ENCODE assay signal across 19 mouse cellular contexts in genomic region chr12:11306753-11307645, GRCm38 (mm10). TPM values are rescaled to one million over a fixed set of nuclear protein-coding genes. Genes with fewer than 3 reads are reported as not detected.
DNase-seq lines count a peak whose midpoint lies in the region; ATAC-seq and TF ChIP-seq lines count a peak whose summit lies in the region.
"Had no signal": no experiment of that assay in that cellular context is flagged by ENCODE, and none has a peak within 500 bp of the region (broad histone marks: within the 10 kb centered on the region; RNA-seq: fewer than 3 reads in every experiment).

No protein-coding gene starts in this region.

- no peak overlapping the region for H3K4me2 ChIP-seq in hindbrain, postnatal 0 days (ENCODE audit: low read depth, low read length)
- no peak overlapping the region for H3K4me2 ChIP-seq in hindbrain, embryonic 11.5 days (replicated peaks; ENCODE audit: low read depth, low read length)
- H3K4me2 ChIP-seq in kidney, embryonic 14.5 days (replicated peaks; ENCODE audit: low read depth, low read length): no peak overlapping the region
- H3K4me2 ChIP-seq: forebrain, embryonic 13.5 days; heart, embryonic 13.5 days; hindbrain, embryonic 12.5 days had no signal

- WGBS in hindbrain, postnatal 0 days: 87% methylated on average over 8 of the region's 8 CpGs
- 94% methylated on average over 8 of the region's 8 CpGs for WGBS in hindbrain, embryonic 11.5 days
- 92% methylated on average over 8 of the region's 8 CpGs for WGBS in kidney, embryonic 14.5 days

- H3K27ac ChIP-seq in hindbrain, postnatal 0 days: no peak overlapping the region
- no peak overlapping the region for H3K27ac ChIP-seq in hindbrain, embryonic 11.5 days (ENCODE audit: low read depth, low read length)
- H3K27ac ChIP-seq in kidney, embryonic 14.5 days (ENCODE audit: low read depth, low read length): no peak overlapping the region
- H3K27ac ChIP-seq: embryonic facial prominence, embryonic 10.5 days; forebrain, embryonic 13.5 days; heart, embryonic 13.5 days; hindbrain, embryonic 12.5 days had no signal

- H3K9ac ChIP-seq in hindbrain, postnatal 0 days (replicated peaks; ENCODE audit: low read length): no peak overlapping the region
- H3K9ac ChIP-seq in hindbrain, embryonic 11.5 days (ENCODE audit: low read depth, low read length): no peak overlapping the region
- no peak overlapping the region for H3K9ac ChIP-seq in kidney, embryonic 14.5 days (ENCODE audit: low read depth, low read length)
- H3K9ac ChIP-seq: forebrain, embryonic 13.5 days; forebrain, postnatal 0 days; heart, embryonic 13.5 days; hindbrain, embryonic 12.5 days had no signal

- DNase-seq in hindbrain, postnatal 0 days (ENCODE audit: low spot score): no peak
- DNase-seq in hindbrain, embryonic 11.5 days (ENCODE audit: low spot score): no peak
- DNase-seq in kidney, adult 8-10 months: peak; percentile 32 to 45
- DNase-seq in ovary, adult 18-20 months (ENCODE audit: low spot score): peak; percentile 16
- DNase-seq in ovary, postnatal 10 days (ENCODE audit: low spot score): no peak
- DNase-seq in kidney, postnatal 36 days: peak; percentile 36 to 60
- DNase-seq in frontal cortex, postnatal 10 days (ENCODE audit: low spot score in 2 of 2): no peak
- DNase-seq: adrenal gland, adult 8-10 months; adrenal gland, postnatal 36 days; cerebellum, adult 2 months; cerebellum, postnatal 10 days; forebrain, postnatal 0 days; gastrocnemius, postnatal 36 days; heart, postnatal 36 days had no signal

- no peak overlapping the region for H3K4me3 ChIP-seq in hindbrain, postnatal 0 days (ENCODE audit: low read length)
- H3K4me3 ChIP-seq in hindbrain, embryonic 11.5 days (ENCODE audit: low read depth, low read length): no peak overlapping the region
- no peak overlapping the region for H3K4me3 ChIP-seq in kidney, embryonic 14.5 days (ENCODE audit: low read length)
- H3K4me3 ChIP-seq: embryonic facial prominence, embryonic 10.5 days; forebrain, embryonic 13.5 days; heart, embryonic 13.5 days; hindbrain, embryonic 12.5 days had no signal

- no peaks in the 10 kb centered on the region for H3K27me3 ChIP-seq in hindbrain, postnatal 0 days (ENCODE audit: insufficient read depth, low read length)
- H3K27me3 ChIP-seq in hindbrain, embryonic 11.5 days (ENCODE audit: control insufficient read depth, insufficient read depth, low read length): no peaks in the 10 kb centered on the region
- H3K27me3 ChIP-seq in kidney, embryonic 14.5 days (ENCODE audit: control insufficient read depth, insufficient read depth, low read length): no peaks in the 10 kb centered on the region
- H3K27me3 ChIP-seq: forebrain, embryonic 13.5 days; heart, embryonic 13.5 days; hindbrain, embryonic 12.5 days had no signal

- ATAC-seq in hindbrain, postnatal 0 days: peak; percentile 27; the same call in 1 of the 2 replicates
- no peak for ATAC-seq in hindbrain, embryonic 11.5 days (ENCODE audit: low FRiP score)
- no peak for ATAC-seq in kidney, embryonic 14.5 days (ENCODE audit: low FRiP score, low TSS enrichment)
- ATAC-seq: forebrain, embryonic 13.5 days; forebrain, postnatal 0 days had no signal

- TF ChIP-seq CTCF in hindbrain, postnatal 0 days (IDR thresholded peaks at IDR 0.05; ENCODE audit: low read depth): no peak

- no peaks in the 10 kb centered on the region for H3K9me3 ChIP-seq in hindbrain, postnatal 0 days (ENCODE audit: low read length)
- no peaks in the 10 kb centered on the region for H3K9me3 ChIP-seq in hindbrain, embryonic 11.5 days (ENCODE audit: control insufficient read depth, low read length)
- no peaks in the 10 kb centered on the region for H3K9me3 ChIP-seq in kidney, embryonic 14.5 days (ENCODE audit: control insufficient read depth, low read length)
- H3K9me3 ChIP-seq: embryonic facial prominence, embryonic 10.5 days; forebrain, embryonic 13.5 days; heart, embryonic 13.5 days; hindbrain, embryonic 12.5 days had no signal

- peaks cover 21% of the 10 kb centered on the region for H3K36me3 ChIP-seq in hindbrain, postnatal 0 days (ENCODE audit: insufficient read depth, low read length)
- 0 out of 2 replicates have a peak, but pooled peaks cover 8% of the 10 kb centered on the region for H3K36me3 ChIP-seq in hindbrain, embryonic 11.5 days (ENCODE audit: control insufficient read depth, insufficient read depth, low read length)
- H3K36me3 ChIP-seq in kidney, embryonic 14.5 days (ENCODE audit: control insufficient read depth, insufficient read depth, low read length): peaks cover 66% of the 10 kb centered on the region

- H3K4me1 ChIP-seq in hindbrain, postnatal 0 days (ENCODE audit: insufficient read depth, low read length): no peaks in the 10 kb centered on the region
- no peaks in the 10 kb centered on the region for H3K4me1 ChIP-seq in hindbrain, embryonic 11.5 days (replicated peaks; ENCODE audit: control insufficient read depth, insufficient read depth, low read length)
- H3K4me1 ChIP-seq in kidney, embryonic 14.5 days (ENCODE audit: control insufficient read depth, insufficient read depth, low read length): no peaks in the 10 kb centered on the region
- H3K4me1 ChIP-seq: embryonic facial prominence, embryonic 10.5 days; forebrain, embryonic 13.5 days; heart, embryonic 13.5 days; hindbrain, embryonic 12.5 days had no signal

RNA-seq across cellular contexts. Expression of gene Smc6, which starts 41.3 kb away (rescaled TPM):
- total RNA-seq in hindbrain, postnatal 0 days (2014; rRNA removed): 14.1 and 22.1 TPM in 2 replicates
- polyA plus RNA-seq in hindbrain, postnatal 0 days (2015; fragmentation: Nextera tagmentation; extraction: Ambion mirVana): 115 and 129 TPM in 2 replicates
- polyA plus RNA-seq in hindbrain, embryonic 11.5 days (2014; fragmentation: Nextera tagmentation; extraction: Ambion mirVana): 122 and 154 TPM in 2 replicates
- polyA plus RNA-seq in kidney, embryonic 14.5 days (2014; fragmentation: Nextera tagmentation; extraction: Ambion mirVana): 127 and 141 TPM in 2 replicates

RNA-seq across cellular contexts. Expression of gene Gen1, which starts 41.4 kb away (rescaled TPM):
- 1.7 and 3.1 TPM in 2 replicates for total RNA-seq in hindbrain, postnatal 0 days (2014; rRNA removed)
- 1.0 and 2.2 TPM in 2 replicates for polyA plus RNA-seq in hindbrain, postnatal 0 days (2015; fragmentation: Nextera tagmentation; extraction: Ambion mirVana)
- 13.1 and 15.8 TPM in 2 replicates for polyA plus RNA-seq in hindbrain, embryonic 11.5 days (2014; fragmentation: Nextera tagmentation; extraction: Ambion mirVana)
- polyA plus RNA-seq in kidney, embryonic 14.5 days (2014; fragmentation: Nextera tagmentation; extraction: Ambion mirVana): 12.7 and 18.2 TPM in 2 replicates

Comparison
In these comparisons a context has a peak if more than half of its experiments do, and no peak if none do; other contexts are left out.
1. DNase-seq: peak in kidney, adult 8-10 months (2 of 2), ovary, adult 18-20 months (single experiment) and kidney, postnatal 36 days (2 of 2); none in hindbrain, postnatal 0 days (single experiment), hindbrain, embryonic 11.5 days (single experiment), ovary, postnatal 10 days (single experiment) and frontal cortex, postnatal 10 days (0 of 2).